Mouse (Mus musculus) layer of hippocampus, postnatal 36 days (tissue): Measurements from ENCODE around the gene Gzmn. TPM values are rescaled to one million over a fixed set of nuclear protein-coding genes. Genes with fewer than 3 reads are reported as not detected.
"Not testable (repeated sequence)": the region's sequence is repeated elsewhere in the genome, so short reads cannot be mapped to it uniquely, and the experiment has no call there.

ENCODE experiments used
- DNase-seq, 2 experiments: peaks; one replicate each; pipeline ENCODE4 v3.0.0; 2022
- total RNA-seq, 2 experiments: library from RNA; stranded (reverse); gene quantifications; 2 replicates each; pipeline ENCODE4 v1.2.3; 2021

Gzmn gene
- not detected for total RNA-seq

DNA sequence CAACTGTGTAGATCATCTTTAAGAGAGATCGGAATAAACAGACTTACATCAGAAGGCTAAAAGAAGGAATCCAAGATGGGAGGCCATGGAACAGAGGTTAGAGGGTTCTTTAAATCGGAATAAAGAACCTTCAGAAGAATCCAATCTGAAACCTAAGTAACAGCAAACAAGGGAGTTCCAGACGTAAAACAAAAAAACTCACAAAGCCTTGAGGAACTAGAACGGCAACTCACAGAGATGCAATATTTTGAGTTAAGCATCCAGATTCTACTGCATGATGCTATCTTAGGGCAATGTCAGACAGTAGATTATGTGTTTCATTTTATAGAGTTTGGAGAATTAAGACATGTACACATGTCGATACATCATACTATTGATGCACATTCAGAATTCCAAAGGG lies at the start of gene Gzmn:
Gene Gzmn, minus strand, starts transcription at position 101 of the 400 bp plus-strand sequence.
- DNase-seq, result no peak

DNA sequence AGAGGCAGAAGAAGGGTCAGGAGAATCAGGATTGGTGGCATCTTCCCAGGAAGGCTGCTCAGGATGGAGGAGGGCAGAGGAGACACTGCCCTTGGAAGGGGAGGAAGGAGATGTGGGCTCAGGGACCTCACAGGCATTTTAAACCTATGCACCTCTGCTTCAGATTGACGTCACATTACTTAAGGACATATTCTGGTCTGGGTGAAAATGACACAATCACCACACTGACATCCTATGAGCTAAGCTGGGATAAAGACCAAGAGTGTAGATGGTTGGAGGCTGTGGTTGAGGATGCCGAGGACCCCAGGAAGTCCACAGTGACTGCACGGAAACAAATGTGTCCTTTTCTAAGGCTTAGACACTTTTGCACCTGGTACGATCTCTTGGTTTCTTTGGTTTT lies 36.9 kb upstream of the Gzmn start, which contains the start of gene Gzmf:
Gene Gzmf, minus strand, starts transcription at position 101 of the 400 bp plus-strand sequence.
- DNase-seq, result no peak

DNA sequence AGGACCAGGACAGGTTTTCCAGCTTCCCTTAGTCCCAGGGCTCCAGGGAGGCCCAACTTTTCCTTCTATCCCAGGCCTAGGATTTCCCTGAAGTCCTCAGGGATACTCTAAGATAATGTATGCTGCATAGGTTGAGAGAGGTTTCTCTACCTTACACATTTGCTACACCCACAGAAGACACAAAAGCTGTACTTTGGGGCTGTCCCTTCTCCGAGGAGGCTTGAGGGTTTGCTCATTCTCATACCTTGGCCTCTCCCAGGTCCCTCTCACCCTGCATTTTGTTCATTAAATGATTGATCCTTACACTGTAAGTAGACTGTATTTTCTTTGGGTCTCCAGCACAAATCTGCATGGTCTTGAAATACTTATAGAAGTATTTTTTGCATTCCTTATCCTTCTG lies 31.2 kb upstream of the Gzmn start:
- no peak for DNase-seq

DNA sequence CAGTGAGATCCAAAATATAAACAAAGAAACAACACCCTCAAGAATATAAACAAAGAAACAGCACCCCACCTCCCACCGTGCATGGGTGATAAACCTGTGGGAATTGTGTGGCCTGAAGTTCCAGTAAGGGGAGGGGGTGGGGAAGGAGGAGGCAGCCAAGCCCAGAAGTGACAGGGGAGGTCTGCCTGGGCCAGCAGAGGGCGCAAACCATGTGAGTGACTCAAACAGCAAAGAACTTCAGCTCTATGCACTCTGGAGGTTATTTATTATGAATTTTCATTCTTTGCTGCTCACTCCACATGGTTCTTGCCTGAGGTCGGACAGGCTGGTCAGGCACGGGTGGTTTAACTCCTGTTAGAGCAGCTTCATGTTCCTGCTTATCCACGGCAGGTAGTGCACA lies 30.6 kb upstream of the Gzmn start:
- DNase-seq, result peak in 1 of 2 experiments; percentile 7

DNA sequence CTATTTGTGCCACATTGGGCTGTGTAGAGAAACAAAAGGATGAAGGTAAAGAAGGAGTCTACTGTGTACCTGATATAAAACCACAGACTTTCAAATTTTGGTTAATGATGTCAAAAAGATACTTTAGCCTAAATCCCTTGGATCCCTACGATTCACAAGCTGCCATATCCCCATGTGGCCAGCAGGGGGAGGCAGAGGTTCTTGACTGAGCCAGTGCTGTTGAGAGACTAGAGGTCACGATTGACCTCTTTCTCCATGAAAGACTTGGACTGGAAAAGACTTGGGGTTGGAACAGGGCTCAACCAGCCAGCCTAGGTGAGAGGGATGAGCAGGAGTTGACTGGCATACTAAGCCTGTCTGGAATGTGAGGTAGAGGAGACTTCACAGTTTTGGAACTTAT lies 29.6 kb upstream of the Gzmn start:
- DNase-seq, result peak; percentile 45 to 67

DNA sequence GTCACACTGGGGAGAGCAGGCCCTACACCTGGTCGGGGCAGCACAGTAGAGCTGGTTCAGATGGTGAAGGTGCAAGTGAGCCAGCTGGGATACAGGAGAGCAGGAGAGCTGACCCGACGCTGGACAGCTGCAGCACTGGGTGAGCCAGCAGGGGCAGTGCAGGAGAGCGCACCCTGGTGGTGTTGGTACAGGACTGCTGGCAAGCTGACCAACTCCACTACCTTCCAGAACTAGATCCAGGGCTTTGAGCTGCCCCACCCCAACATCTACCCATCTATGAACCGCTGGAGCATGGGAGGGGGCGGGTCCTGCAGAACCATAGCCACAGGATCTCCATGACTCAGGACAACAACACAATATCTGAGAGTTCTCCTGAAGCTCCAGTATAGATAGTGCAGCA lies 12.5 kb upstream of the Gzmn start:
- DNase-seq, result no peak

DNA sequence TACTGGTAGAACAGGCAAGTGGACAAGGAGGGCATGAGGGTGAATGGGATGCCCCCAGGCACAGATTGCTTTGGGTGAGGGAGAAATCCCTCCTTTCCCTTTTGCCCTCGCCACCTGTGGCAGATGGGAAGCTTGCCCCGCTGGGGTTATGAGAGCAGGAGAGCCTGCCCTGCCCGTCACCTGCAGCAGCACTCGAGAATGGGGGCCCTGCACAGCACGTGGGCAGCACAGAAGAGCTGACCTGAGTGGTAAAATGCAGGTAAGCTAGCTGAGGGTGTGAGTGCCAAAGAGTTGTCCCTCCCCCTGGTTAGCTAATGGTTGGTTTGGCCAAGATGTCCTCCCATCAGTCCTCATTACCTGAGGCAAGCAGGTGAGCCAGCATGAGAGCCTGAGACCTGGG lies 12.1 kb upstream of the Gzmn start:
- DNase-seq, result no peak

DNA sequence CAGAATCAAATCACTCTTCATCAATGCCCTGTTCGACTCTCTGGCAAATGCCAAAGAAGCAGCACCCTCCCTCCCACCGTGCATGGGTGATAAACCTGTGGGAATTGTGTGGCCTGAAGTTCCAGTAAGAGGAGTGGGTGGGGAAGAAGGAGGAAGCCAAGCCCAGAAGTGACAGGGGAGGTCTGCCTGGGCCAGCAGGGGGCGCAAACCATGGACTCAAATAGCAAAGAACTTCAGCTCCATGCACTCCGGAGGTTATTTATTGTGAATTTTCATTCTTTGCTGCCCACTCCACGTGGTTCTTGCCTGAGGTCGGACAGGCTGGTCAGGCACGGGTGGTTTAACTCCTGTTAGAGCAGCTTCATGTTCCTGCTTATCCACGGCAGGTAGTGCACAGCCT lies 3.3 kb upstream of the Gzmn start:
- peak; percentile 14 to 20 for DNase-seq

DNA sequence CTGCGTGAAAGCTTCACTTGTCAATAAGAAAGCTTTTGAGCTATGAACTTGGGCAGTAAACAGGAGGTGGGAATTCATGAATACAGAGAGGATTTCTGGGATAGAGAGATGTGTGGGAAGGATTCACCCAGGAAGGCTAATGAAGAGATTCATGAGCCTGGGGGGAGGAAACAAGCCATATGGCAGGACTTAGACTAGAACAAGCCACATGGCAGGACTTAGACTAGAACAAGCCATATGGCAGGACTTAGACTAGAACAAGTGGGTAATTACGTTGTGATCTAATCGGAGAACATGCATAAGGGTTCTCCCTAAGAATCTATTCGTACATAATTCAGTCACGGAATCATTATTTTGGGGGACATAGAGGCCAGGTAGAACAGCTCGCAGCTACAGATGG lies 1.0 kb downstream of the Gzmn start:
- peak; percentile 33 to 35 for DNase-seq

DNA sequence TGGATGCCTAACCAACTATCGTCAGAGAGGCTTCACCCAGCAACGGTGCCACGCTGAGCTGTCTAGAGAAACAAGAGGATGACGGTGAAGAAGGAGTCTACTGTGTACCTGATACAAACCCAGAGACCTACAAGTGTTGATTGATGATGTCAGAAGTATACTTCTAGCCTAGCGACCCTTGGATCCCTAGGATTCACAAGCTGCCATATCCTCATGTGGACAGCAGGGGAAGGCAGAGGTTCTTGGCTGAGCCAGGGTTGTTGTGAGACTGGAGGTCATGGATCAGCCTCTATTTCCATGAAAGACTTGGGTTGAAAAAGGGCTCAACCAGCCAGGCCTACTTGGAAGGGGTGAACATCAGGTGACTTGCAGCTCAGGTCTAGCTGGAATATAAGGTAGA lies 1.7 kb downstream of the Gzmn start:
- no peak for DNase-seq

DNA sequence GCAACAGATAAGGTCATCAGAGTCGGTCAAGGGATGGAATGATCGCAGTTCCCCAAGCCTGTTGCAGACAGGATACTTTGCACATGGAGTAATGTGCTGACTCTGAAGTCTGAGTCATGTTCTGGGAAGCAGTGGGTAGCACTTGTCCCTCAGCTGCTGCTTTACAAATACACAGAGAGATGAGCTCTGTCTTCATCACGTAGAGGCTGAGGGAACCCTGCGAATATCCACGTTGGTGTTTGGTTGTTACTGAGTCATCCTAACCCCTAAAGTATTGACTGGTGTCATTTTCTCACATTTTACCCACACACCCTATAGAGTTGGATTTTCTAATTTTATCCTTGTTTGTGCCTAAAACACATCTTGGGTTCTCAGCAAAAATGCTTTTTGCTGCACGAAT lies 6.4 kb downstream of the Gzmn start:
- no peak for DNase-seq

DNA sequence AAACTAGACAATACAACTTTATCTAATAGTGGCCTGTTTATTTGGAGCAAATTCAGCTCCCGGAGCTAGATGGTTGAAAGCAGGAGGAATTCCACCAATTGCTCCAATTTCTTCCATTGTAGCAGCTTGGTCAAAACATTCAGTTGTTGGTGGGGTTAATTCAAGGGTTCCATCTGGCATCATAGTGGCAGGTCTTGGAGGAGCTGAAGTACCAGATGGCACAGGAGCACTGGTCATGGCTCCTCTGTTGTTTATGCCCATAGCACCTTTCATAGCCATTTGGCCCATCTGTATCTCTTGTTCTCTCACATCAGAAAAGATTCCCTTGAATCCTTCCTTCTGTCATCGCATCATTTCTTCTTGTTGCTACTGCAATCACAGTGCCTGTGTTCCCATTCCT lies 12.3 kb downstream of the Gzmn start:
- no peak for DNase-seq

DNA sequence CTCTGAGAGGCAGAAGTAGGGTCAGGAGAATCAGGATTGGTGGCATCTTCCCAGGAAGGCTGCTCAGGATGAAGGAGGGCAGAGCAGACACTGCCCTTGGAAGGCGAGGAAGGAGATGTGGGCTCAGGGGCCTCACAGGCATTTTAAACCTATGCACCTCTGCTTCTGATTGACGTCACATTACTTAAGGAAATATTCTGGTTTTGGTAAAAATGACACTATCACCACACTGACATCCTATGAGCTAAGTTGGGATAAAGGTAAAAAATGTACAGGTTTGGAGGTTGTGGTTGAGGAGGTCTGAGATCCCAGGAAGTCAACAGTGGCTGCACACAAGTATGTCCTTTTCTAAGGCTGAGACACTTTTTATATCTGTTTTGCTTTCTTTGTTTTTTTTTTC lies 14.9 kb downstream of the Gzmn start, which contains the start of gene Gzmg:
Gene Gzmg, minus strand, starts transcription at position 101 of the 400 bp plus-strand sequence.
- DNase-seq, result not testable (repeated sequence)

DNA sequence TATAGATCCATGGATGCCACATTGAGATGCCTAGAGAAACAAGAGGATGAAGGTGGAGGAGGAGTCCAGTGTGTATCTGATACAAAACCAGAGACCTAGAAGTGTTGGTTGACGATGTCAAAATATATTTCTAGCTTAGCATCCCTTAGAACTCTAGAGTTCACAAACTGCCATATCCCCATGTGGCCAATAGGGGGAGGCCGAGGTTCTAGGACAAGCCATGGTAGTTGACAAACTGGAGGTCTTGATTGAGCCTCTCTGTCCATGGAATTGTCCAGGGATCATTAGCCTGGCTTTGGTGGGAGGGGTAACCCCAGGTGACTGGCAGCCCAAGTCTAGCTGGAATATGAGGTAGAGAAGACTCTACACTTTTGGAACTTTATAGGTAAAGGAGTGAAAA lies 19.1 kb downstream of the Gzmn start:
- no peak for DNase-seq

DNA sequence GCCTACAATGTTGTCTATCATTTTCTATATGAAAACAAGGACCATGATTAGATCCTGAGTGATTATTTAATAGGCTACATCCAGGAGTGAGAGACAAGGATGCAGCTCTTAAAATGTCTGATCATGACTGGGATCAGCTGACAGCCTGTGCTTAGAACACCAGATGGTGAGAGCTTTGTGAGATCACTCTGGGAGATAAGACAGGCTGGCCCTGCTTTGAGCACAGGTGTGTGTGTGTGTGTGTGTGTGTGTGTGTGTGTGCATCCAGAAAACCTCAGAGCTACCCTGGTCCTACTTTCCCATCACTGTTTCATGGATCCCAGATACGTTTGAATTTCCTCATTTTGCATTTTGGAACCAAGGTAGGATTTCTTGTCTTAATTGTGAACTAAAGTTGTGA lies 40.7 kb downstream of the Gzmn start:
- not testable (repeated sequence) for DNase-seq

DNA sequence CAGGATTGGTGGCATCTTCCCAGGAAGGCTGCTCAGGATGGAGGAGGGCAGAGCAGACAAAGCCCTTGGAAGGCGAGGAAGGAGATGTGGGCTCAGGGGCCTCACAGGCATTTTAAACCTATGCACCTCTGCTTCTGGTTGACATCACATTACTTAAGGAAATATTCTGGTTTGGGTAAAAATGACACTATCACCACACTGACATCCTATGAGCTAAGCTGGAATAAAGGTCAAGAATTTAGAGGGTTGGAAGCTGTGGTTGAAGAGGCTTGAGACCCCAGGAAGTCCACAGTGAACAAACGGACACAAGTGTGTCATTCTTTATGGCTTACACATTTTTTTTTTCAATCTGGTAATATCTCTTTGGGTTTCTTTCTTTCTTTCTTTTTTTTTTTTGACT lies 41.9 kb downstream of the Gzmn start, which contains the start of gene Gzmd:
Gene Gzmd, minus strand, starts transcription at position 101 of the 400 bp plus-strand sequence.
- not testable (repeated sequence) for DNase-seq

DNA sequence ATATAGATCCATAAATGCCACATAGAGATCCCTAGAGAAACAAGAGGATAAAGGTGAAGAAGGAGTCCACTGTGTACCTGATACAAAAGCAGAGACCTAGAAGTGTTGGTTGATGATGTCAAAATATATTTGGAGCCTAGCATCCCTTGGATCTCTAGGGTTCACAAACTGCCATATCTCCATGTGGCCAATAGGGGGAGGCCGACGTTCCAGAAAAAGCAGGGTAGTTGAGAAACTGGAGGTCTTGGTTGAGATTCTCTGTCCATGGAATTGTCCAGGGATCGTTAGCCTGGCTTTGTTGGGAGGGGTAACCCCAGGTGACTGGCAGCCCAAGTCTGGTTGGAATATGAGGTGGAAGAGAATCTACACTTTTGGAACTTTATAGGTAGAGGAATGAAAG lies 46.1 kb downstream of the Gzmn start:
- no peak for DNase-seq

DNA sequence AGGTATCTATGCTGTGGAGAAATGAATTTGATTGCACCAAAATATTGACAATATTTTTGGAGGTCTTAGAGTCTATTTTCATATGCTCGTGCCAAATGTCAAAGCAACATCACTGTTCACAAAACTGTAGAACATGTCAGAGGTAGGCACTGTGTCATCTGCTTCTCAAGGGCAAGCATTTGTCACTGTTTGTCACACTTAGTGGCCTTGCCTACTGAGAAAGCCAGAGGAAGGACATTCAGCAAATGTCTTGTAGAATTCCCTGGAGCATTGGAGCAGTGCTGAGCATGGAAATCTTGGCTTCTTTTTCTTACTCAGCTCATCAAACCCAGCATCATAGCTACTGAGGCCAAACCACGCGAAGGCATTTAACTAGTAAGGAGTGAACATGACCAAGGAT lies 50.9 kb downstream of the Gzmn start:
- DNase-seq, result no peak

DNA sequence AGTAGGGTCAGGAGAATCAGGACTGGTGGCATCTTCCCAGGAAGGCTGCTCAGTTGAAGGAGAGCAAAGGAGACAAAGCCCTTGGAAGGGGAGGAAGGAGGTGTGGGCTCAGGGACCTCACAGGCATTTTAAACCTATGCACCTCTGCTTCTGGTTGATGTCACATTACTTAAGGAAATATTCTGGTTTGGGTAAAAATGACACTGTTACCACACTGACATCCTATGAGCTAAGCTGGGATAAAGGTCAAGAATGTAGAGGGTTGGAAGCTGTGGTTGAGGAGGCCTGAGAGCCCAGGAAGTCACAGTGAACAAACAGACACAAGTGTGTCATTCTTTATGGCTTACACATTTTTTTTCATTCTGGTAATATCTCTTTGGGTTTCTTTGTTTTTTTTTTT lies 53.9 kb downstream of the Gzmn start, which contains the start of gene Gzme:
Gene Gzme, minus strand, starts transcription at position 101 of the 400 bp plus-strand sequence.
- no peak for DNase-seq

Other genes with a start within 250 kb of the Gzmn start
- gene Cma1, start 229.9 kb downstream of the Gzmn start, total RNA-seq, result under 1 TPM; 0.42 to 0.96 TPM
- gene Cma2, start 223.6 kb downstream of the Gzmn start, total RNA-seq, result not detected
- not detected for gene Mcpt1, start 156.6 kb downstream of the Gzmn start, total RNA-seq
- not detected for gene Mcpt9, start 144.1 kb downstream of the Gzmn start, total RNA-seq
- gene Mcpt2, start 132.6 kb downstream of the Gzmn start, total RNA-seq, result not detected
- gene Mcpt4, start 112.3 kb downstream of the Gzmn start, total RNA-seq, result under 1 TPM in 1 of 2 experiments, not detected in 1; 0.35 TPM
- gene Mcpt8, start 89.3 kb downstream of the Gzmn start, total RNA-seq, result not detected
- not detected for gene Ctsg, start 72.0 kb downstream of the Gzmn start, total RNA-seq
- not detected for gene Gzme, start 54.0 kb downstream of the Gzmn start, total RNA-seq
- gene Gzmd, start 42.0 kb downstream of the Gzmn start, total RNA-seq, result not detected
- gene Gzmg, start 15.0 kb downstream of the Gzmn start, total RNA-seq, result not detected
- not detected for gene Gzmf, start 36.8 kb upstream of the Gzmn start, total RNA-seq
- not detected for gene Gzmc, start 60.1 kb upstream of the Gzmn start, total RNA-seq
- not detected for gene Gzmb, start 87.7 kb upstream of the Gzmn start, total RNA-seq
- gene Atp12a, start 190.5 kb upstream of the Gzmn start, total RNA-seq, result not detected
- under 1 TPM; 0.72 to 0.94 TPM for gene Rnf17, start 228.0 kb upstream of the Gzmn start, total RNA-seq